Mouse (Mus musculus): ENCODE data around the gene Dhx35.

- TF ChIP-seq POLR2A (IDR thresholded peaks at IDR 0.05; ENCODE audit: borderline replicate concordance, insufficient read depth, low read length) (no peak), CTCF (IDR thresholded peaks at IDR 0.05; ENCODE audit: borderline replicate concordance, insufficient read depth, low read depth, low read length) (peak; percentile 30; the same call in 1 of the 2 replicates)
Measured at GRCm38 (mm10) chr2:158745049-158745482, 49.5 kb upstream of the Dhx35 start.

All from cerebellum, adult 2 months (tissue).